Mouse (Mus musculus) left cerebral cortex, adult 8-10 months (tissue): ENCODE measurements at regions not wholly inside any gene's neighbourhood (a gene's known extent, or its start where the extent isn't known, plus 50 kb on each side); places are given as distances from the start of the nearest gene placed in this dataset.

Experiments used
- DNase-seq, 2 experiments: peaks; one replicate each; pipeline ENCODE4 v3.0.0; 2022; ENCODE audit warnings: low spot score in 2 of 2

DNA sequence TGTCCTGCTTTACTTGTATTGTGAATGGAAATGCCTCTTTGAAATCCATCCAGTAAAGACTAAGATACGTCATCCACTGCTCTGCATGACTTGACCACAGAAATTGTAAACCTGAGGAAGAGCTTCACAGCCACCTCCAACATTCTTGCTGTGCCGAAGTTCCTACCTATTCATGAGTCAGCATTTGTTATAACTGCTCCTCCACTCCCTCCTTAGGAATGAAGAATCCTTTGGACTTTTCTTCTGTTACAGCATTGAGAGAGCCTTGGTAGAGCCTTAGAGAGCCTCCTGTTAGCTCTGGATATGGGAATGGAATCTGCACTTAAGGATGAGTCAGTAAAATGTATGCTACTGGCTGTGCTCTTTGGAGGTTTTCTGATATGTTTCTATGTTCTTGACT, 750.5 kb upstream of the Gcfc2 start:
- DNase-seq = no peak

DNA sequence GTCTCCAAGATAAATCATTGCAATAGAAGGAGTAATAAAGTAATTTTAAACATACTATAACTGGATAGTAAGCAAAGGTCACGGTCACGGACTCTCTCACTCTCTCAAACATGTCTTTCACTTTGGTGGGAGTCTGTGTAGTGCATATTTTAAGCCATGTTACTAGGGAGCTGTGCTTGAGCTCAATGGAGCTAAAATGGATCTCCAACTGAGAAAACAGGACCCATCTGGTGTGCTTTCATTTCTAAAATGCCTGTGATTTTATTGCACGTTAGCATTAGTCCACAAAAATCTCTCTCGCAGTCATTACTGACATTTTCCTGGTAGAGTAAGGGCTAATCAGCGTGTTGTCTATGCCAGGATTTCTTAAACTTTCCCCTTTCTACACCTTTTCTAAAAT, 733.3 kb upstream of the Gcfc2 start:
- no peak for DNase-seq

DNA sequence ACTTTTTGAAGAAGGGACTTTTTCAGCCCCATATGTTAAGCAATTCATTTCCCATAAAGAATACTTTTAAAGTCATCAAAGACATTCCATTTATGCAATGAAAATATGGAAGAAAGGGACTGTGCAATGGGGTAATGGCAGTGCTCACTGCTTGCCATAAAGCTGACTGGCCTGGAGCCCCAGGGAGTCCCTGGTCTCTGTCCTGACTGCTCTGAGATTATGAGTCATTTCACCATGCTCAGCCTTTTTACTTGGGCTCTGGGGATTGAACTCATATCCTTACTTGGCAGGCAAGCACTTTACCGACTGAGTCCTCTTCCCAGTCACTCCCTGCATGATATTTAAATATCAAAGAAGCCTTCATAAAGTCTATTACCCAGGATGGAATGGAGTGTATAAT, 712.9 kb upstream of the Gcfc2 start:
- no peak for DNase-seq

DNA sequence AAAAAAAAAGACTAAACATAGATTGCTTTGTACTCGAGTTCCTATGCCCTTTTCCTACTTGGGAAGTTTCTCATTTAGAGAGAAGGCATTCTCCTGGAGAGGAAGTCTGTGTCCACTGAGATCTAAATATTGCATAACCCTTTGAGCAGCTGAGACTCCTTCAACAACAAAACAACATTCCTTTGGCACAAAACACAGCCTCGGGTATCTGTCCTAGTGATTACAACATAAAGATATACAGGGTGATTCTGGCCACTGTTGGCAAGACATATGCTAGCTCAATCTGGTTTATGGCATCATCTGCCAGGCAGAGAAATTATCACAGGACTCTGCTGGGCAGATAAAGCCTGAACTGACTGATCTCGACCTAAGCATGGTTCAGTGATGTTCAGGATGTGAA, 692.7 kb upstream of the Gcfc2 start:
- no peak for DNase-seq

DNA sequence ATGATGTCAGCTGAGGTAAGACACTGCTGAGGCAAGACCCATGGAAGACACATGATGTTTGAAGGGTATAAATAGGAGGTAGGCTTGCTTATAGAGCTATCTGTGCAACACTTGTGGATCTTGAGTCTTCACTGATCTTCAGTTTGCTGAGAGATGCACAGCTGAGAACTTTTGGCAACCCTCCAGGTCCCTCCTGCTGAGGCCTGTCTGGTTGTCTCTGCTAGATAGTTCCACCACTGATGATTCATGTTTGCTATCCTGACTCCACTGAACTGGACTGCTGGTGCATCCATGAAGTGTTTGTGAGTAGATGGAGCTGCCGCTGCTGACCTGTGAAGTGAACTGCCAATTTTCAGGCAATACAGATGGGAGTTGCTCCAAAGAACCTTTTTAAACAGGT, 663.6 kb upstream of the Gcfc2 start:
- DNase-seq = peak in 1 of 2 experiments; percentile 18
